7 mouse cellular contexts compared by ENCODE assay signal in genomic region chr7:35586055-35586905, GRCm38 (mm10). TPM values are rescaled to one million over a fixed set of nuclear protein-coding genes. Genes with fewer than 3 reads are reported as not detected.
DNase-seq lines count a peak whose midpoint lies in the region; ATAC-seq lines count a peak whose summit lies in the region.

Gene Ankrd27 (plus strand): TSS chr7:35586244.

- no peaks in the 10 kb centered on the region for H3K36me3 ChIP-seq in embryonic facial prominence, embryonic 12.5 days
- no peaks in the 10 kb centered on the region for H3K36me3 ChIP-seq in limb, embryonic 11.5 days (ENCODE audit: control insufficient read depth, insufficient read depth, low read length)
- H3K36me3 ChIP-seq in midbrain, embryonic 14.5 days (ENCODE audit: control insufficient read depth, insufficient read depth, low read length): no peaks in the 10 kb centered on the region

- peaks cover 36% of the 10 kb centered on the region for H3K27me3 ChIP-seq in embryonic facial prominence, embryonic 12.5 days
- peaks cover 23% of the 10 kb centered on the region for H3K27me3 ChIP-seq in limb, embryonic 11.5 days (ENCODE audit: control insufficient read depth, insufficient read depth, low read length)
- peaks cover 29% of the 10 kb centered on the region for H3K27me3 ChIP-seq in midbrain, embryonic 14.5 days (ENCODE audit: control insufficient read depth, insufficient read depth, low read length)

- ATAC-seq in embryonic facial prominence, embryonic 12.5 days (ENCODE audit: insufficient number of reproducible peaks, insufficient read depth, low FRiP score, low TSS enrichment): peak; percentile 97
- ATAC-seq in limb, embryonic 11.5 days (ENCODE audit: insufficient number of reproducible peaks, low FRiP score, low TSS enrichment, low read depth): peak; percentile 96
- ATAC-seq in midbrain, embryonic 14.5 days (ENCODE audit: low FRiP score, low TSS enrichment): peak; percentile 98

- H3K4me2 ChIP-seq in embryonic facial prominence, embryonic 12.5 days (replicated peaks): peak within 1 kb of the TSS; percentile 99
- peak within 1 kb of the TSS; percentile 98 for H3K4me2 ChIP-seq in limb, embryonic 11.5 days (ENCODE audit: low read depth, severe bottlenecking)
- peak within 1 kb of the TSS; percentile 94 for H3K4me2 ChIP-seq in midbrain, embryonic 14.5 days (ENCODE audit: low read length)

- peak; percentile 93 for DNase-seq in adrenal gland, postnatal 25 days
- DNase-seq in heart, adult 11 months: peak; percentile 100
- peak; percentile 97 for DNase-seq in kidney, adult 18-20 months
- peak; percentile 95 for DNase-seq in limb, embryonic 11.5 days (ENCODE audit: low spot score)
- peak; percentile 97 for DNase-seq in midbrain, embryonic 14.5 days
- DNase-seq in spleen, adult 18-20 months: peak; percentile 86 to 92

- no peaks in the 10 kb centered on the region for H3K9me3 ChIP-seq in embryonic facial prominence, embryonic 12.5 days
- H3K9me3 ChIP-seq in limb, embryonic 11.5 days (ENCODE audit: control insufficient read depth, low read length): no peaks in the 10 kb centered on the region
- H3K9me3 ChIP-seq in midbrain, embryonic 14.5 days (ENCODE audit: control insufficient read depth, low read length): no peaks in the 10 kb centered on the region

- peaks cover 24% of the 10 kb centered on the region for H3K4me1 ChIP-seq in embryonic facial prominence, embryonic 12.5 days
- peaks cover 13% of the 10 kb centered on the region for H3K4me1 ChIP-seq in limb, embryonic 11.5 days (ENCODE audit: control insufficient read depth, insufficient read depth, low read length)
- H3K4me1 ChIP-seq in midbrain, embryonic 14.5 days (ENCODE audit: control insufficient read depth, insufficient read depth, low read length): peaks cover 18% of the 10 kb centered on the region; the same call in 1 of the 2 replicates

- H3K27ac ChIP-seq in embryonic facial prominence, embryonic 12.5 days: peak within 1 kb of the TSS; percentile 75
- no peak within 1 kb of the TSS for H3K27ac ChIP-seq in limb, embryonic 11.5 days (replicated peaks; ENCODE audit: low read depth, low read length)
- H3K27ac ChIP-seq in midbrain, embryonic 14.5 days (replicated peaks; ENCODE audit: low read depth, low read length): no peak within 1 kb of the TSS; the same call in 1 of the 2 replicates

- under 1% methylated on average over 49 of the region's 49 CpGs for WGBS in embryonic facial prominence, embryonic 12.5 days
- under 1% methylated on average over 45 of the region's 49 CpGs for WGBS in limb, embryonic 11.5 days
- WGBS in midbrain, embryonic 14.5 days: under 1% methylated on average over 49 of the region's 49 CpGs

- H3K4me3 ChIP-seq in embryonic facial prominence, embryonic 12.5 days: peak within 1 kb of the TSS; percentile 94
- H3K4me3 ChIP-seq in limb, embryonic 11.5 days (ENCODE audit: low read depth, low read length): peak within 1 kb of the TSS; percentile 59
- H3K4me3 ChIP-seq in midbrain, embryonic 14.5 days (replicated peaks; ENCODE audit: low read depth, low read length): peak within 1 kb of the TSS; percentile 83

- H3K9ac ChIP-seq in embryonic facial prominence, embryonic 12.5 days: peak within 1 kb of the TSS; percentile 81
- H3K9ac ChIP-seq in limb, embryonic 11.5 days (ENCODE audit: low read length): peak within 1 kb of the TSS; percentile 69
- H3K9ac ChIP-seq in midbrain, embryonic 14.5 days (replicated peaks; ENCODE audit: low read length): peak within 1 kb of the TSS; percentile 68

RNA-seq across cellular contexts. Expression of gene Ankrd27, which starts in this region (rescaled TPM):
- total RNA-seq in adrenal gland, postnatal 25 days (2021): 27.9 and 33.3 TPM in 2 replicates
- polyA plus RNA-seq in embryonic facial prominence, embryonic 12.5 days (2016; fragmentation: Nextera tagmentation; extraction: Ambion mirVana): 41.2 and 41.6 TPM in 2 replicates
- 35.6 and 35.9 TPM in 2 replicates for polyA plus RNA-seq in limb, embryonic 11.5 days (2014; fragmentation: Nextera tagmentation; extraction: Ambion mirVana)
- polyA plus RNA-seq in midbrain, embryonic 14.5 days (2014; fragmentation: Nextera tagmentation; extraction: Ambion mirVana): 15.6 and 17.9 TPM in 2 replicates
